Comparison of ENCODE assay signal across 9 mouse cellular contexts in the genomic region with DNA sequence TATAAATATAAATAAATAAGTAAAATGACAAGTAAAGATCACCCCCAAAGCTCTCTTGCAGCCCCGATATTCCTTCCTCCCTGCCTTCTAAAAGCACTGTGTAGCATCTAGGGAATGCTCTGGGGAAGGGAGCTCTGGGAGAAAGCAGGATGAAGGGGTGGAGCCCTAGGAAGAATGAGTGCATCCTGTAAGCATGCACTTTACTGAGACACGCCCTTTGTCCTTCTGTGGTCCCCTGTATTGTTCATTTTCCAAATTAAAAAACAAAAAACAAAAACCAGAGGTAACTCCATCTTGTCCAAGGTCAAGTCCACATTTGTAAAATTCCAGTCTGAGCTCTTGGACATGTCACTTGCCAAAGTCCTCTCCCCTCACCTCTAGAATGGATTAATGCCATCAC. TPM values are rescaled to one million over a fixed set of nuclear protein-coding genes. Genes with fewer than 3 reads are reported as not detected.
A peak's percentile ranks its signal among the peaks of the same experiment; 100 is the strongest.
DNase-seq lines count a peak whose midpoint lies in the region; ATAC-seq and TF ChIP-seq lines count a peak whose summit lies in the region.
"Had no signal": no experiment of that assay in that cellular context is flagged by ENCODE, and none has a peak within 500 bp of the region (broad histone marks: within the 10 kb centered on the region; RNA-seq: fewer than 3 reads in every experiment).

No protein-coding gene starts in this region.

- H3K79me2 ChIP-seq in CH12.LX (replicated peaks; ENCODE audit: control insufficient read depth, extremely low read depth, insufficient read depth, poor library complexity, severe bottlenecking) = peaks cover 23% of the 10 kb centered on the region

- no peak for TF ChIP-seq RAD21 in CH12.LX (IDR thresholded peaks at IDR 0.05; ENCODE audit: low read depth, low read length)

- TF ChIP-seq POLR2A in CH12.LX (IDR thresholded peaks at IDR 0.05; ENCODE audit: low read depth, low read length) = no peak

- in situ Hi-C loops in CH12.LX (cut with MboI; ENCODE audit: low pct_ligation_motif_present, low pct_unique_long_range_greater_than_20kb, low sequenced_read_pairs) = loop anchor here (5.0 kb wide), 1 partner anchor 148 kb away; a partner anchor contains a TSS

- intact Hi-C loops in heart, postnatal 25 days (cut with DNase I) = no loop called here

- TF ChIP-seq EP300 in CH12.LX (IDR thresholded peaks at IDR 0.05; ENCODE audit: low read length) = no peak

- TF ChIP-seq CTCF in CH12.LX (conservative IDR thresholded peaks at IDR 0.05 in 1 of 2, IDR thresholded peaks at IDR 0.05 in 1 of 2; ENCODE audit: low read depth in 2 of 2, low read length in 2 of 2) = no peak

- no peak for ATAC-seq in forebrain, embryonic 15.5 days (replicated peaks)
- ATAC-seq in liver, embryonic 16.5 days (ENCODE audit: low read depth) = no peak

- peak overlapping the region; percentile 90 for H3K4me2 ChIP-seq in CH12.LX (ENCODE audit: insufficient read depth, low read depth, poor library complexity, severe bottlenecking)
- peak overlapping the region; percentile 88 for H3K4me2 ChIP-seq in forebrain, embryonic 15.5 days (replicated peaks)
- H3K4me2 ChIP-seq in liver, embryonic 16.5 days (ENCODE audit: low read depth, low read length) = peak overlapping the region; percentile 90

- H3K27ac ChIP-seq in heart, embryonic 10.5 days = peak overlapping the region; percentile 98
- no peak overlapping the region for H3K27ac ChIP-seq in CH12.LX (ENCODE audit: insufficient read depth, low read depth)
- no peak overlapping the region for H3K27ac ChIP-seq in forebrain, embryonic 15.5 days (replicated peaks)
- H3K27ac ChIP-seq in liver, embryonic 16.5 days (ENCODE audit: low read length) = peak overlapping the region; percentile 99; the same call in 1 of the 2 replicates

- no peaks in the 10 kb centered on the region for H3K27me3 ChIP-seq in heart, embryonic 10.5 days (ENCODE audit: insufficient read depth, poor library complexity, severe bottlenecking)
- no peaks in the 10 kb centered on the region for H3K27me3 ChIP-seq in CH12.LX (replicated peaks)
- no peaks in the 10 kb centered on the region for H3K27me3 ChIP-seq in forebrain, embryonic 15.5 days
- no peaks in the 10 kb centered on the region for H3K27me3 ChIP-seq in liver, embryonic 16.5 days (ENCODE audit: control insufficient read depth, insufficient read depth, low read depth, low read length)

- H3K4me1 ChIP-seq in heart, embryonic 10.5 days = peaks cover 39% of the 10 kb centered on the region
- peaks cover 8 to 42% of the 10 kb centered on the region in 2 experiments; a peak in 3 of 4 replicates for H3K4me1 ChIP-seq in CH12.LX (ENCODE audit: control insufficient read depth in 1 of 2, insufficient read depth in 2 of 2)
- H3K4me1 ChIP-seq in forebrain, embryonic 15.5 days = peaks cover 28% of the 10 kb centered on the region
- peaks cover 33% of the 10 kb centered on the region for H3K4me1 ChIP-seq in liver, embryonic 16.5 days (ENCODE audit: control insufficient read depth, low read depth, low read length)

- 56% methylated on average over 2 of the region's 2 CpGs for WGBS in heart, embryonic 10.5 days
- 68% methylated on average over 2 of the region's 2 CpGs for WGBS in forebrain, embryonic 15.5 days
- 62% methylated on average over 2 of the region's 2 CpGs for WGBS in liver, embryonic 16.5 days (ENCODE audit: insufficient replicate concordance)

- no peaks in the 10 kb centered on the region for H3K9me3 ChIP-seq in heart, embryonic 10.5 days
- no peaks in the 10 kb centered on the region for H3K9me3 ChIP-seq in CH12.LX (replicated peaks; ENCODE audit: low read length)
- no peaks in the 10 kb centered on the region for H3K9me3 ChIP-seq in forebrain, embryonic 15.5 days
- no peaks in the 10 kb centered on the region for H3K9me3 ChIP-seq in liver, embryonic 16.5 days (replicated peaks; ENCODE audit: control insufficient read depth, low read length)

- H3K9ac ChIP-seq in CH12.LX (ENCODE audit: insufficient read depth, low read depth) = peak overlapping the region; percentile 91
- H3K9ac ChIP-seq in forebrain, embryonic 15.5 days (replicated peaks) = peak overlapping the region; percentile 80
- H3K9ac ChIP-seq in liver, embryonic 16.5 days (ENCODE audit: low read depth, low read length) = peak overlapping the region; percentile 83

- H3K36me3 ChIP-seq in heart, embryonic 10.5 days = peaks cover 44% of the 10 kb centered on the region
- peaks cover 41 to 48% of the 10 kb centered on the region in 2 experiments for H3K36me3 ChIP-seq in CH12.LX (replicated peaks in 1 of 2; ENCODE audit: control insufficient read depth in 1 of 2, insufficient read depth in 1 of 2, low read length in 1 of 2)
- H3K36me3 ChIP-seq in forebrain, embryonic 15.5 days = peaks cover 40% of the 10 kb centered on the region
- peaks cover 21% of the 10 kb centered on the region for H3K36me3 ChIP-seq in liver, embryonic 16.5 days (ENCODE audit: control insufficient read depth, insufficient read depth)

- peak overlapping the region; percentile 91 for H3K4me3 ChIP-seq in heart, embryonic 10.5 days
- H3K4me3 ChIP-seq in CH12.LX (replicated peaks in 1 of 3; ENCODE audit: low read depth in 2 of 3, low read length in 2 of 3, poor library complexity in 1 of 3) = peak overlapping the region; percentile 76 to 91 (median 90)
- peak overlapping the region; percentile 76 for H3K4me3 ChIP-seq in forebrain, embryonic 15.5 days
- peak overlapping the region; percentile 86 for H3K4me3 ChIP-seq in liver, embryonic 16.5 days (ENCODE audit: low read depth, low read length)

- DNase-seq in heart, embryonic 10.5 days (ENCODE audit: low spot score) = no peak
- DNase-seq in heart, postnatal 25 days (ENCODE audit: low spot score) = no peak
- DNase-seq in CH12.LX (ENCODE audit: extremely low read depth) = no peak
- no peak for DNase-seq in layer of hippocampus, adult 9-11 months
- no peak for DNase-seq in embryo, embryonic 9.5 days (ENCODE audit: extremely low spot score)
- DNase-seq in gastrocnemius, postnatal 25 days = no peak
- DNase-seq: cerebellum, adult 11 months had no signal

- dilution Hi-C loops in CH12.LX (cut with MboI; ENCODE audit: extremely low pct_ligation_motif_present, extremely low pct_unique_long_range_greater_than_20kb, low sequenced_read_pairs) = no loop called here

TF ChIP-seq in CH12.LX, 34 proteins besides CTCF, POLR2A, EP300 and RAD21:
- no peak for TF ChIP-seq JUND (conservative IDR thresholded peaks at IDR 0.05; ENCODE audit: low read depth, low read length)
- TF ChIP-seq MAX (IDR thresholded peaks at IDR 0.05; ENCODE audit: low read length) = no peak
- TF ChIP-seq PAX5 (IDR thresholded peaks at IDR 0.05; ENCODE audit: low read length) = no peak
- TF ChIP-seq SIN3A (IDR thresholded peaks at IDR 0.05; ENCODE audit: low read length) = 0 out of 2 replicates have a peak, but pooled peaks have one; percentile 36

RNA-seq across cellular contexts. Expression of a gene that starts 1.2 kb away (rescaled TPM):
- 198 and 212 TPM in 2 replicates for polyA plus RNA-seq in heart, embryonic 10.5 days (2016; fragmentation: Nextera tagmentation; extraction: Ambion mirVana)
- 10 to 100 TPM; 74.7 to 82.3 TPM for total RNA-seq in heart, postnatal 25 days (2021)
- 102 and 114 TPM in 2 replicates for total RNA-seq in CH12.LX (2012; rRNA removed)
- 115 and 119 TPM in 2 replicates for total RNA-seq in CH12.LX (2014; rRNA removed)
- 126 and 139 TPM in 2 replicates for polyA plus RNA-seq in CH12.LX (2012; ENCODE audit: insufficient read length, low read depth)
- polyA plus RNA-seq in forebrain, embryonic 15.5 days (2015; fragmentation: Nextera tagmentation; extraction: Ambion mirVana) = 232 and 233 TPM in 2 replicates
- polyA plus RNA-seq in liver, embryonic 16.5 days (2015; fragmentation: Nextera tagmentation; extraction: Ambion mirVana) = 50.0 and 50.9 TPM in 2 replicates
- 10 to 100 TPM; 48.4 to 48.5 TPM for total RNA-seq in gastrocnemius, postnatal 25 days (2021)

RNA-seq across cellular contexts. Expression of a gene that starts 12.5 kb away (rescaled TPM):
- 1,294 and 1,907 TPM in 2 replicates for polyA plus RNA-seq in heart, embryonic 10.5 days (2016; fragmentation: Nextera tagmentation; extraction: Ambion mirVana)
- total RNA-seq in heart, postnatal 25 days (2021) = 100 to 1,000 TPM; 407 to 462 TPM
- total RNA-seq in CH12.LX (2012; rRNA removed) (797 and 822 TPM in 2 replicates), CH12.LX (2014; rRNA removed) (275 and 326 TPM in 2 replicates)
- polyA plus RNA-seq in CH12.LX (2012; ENCODE audit: insufficient read length, low read depth) = 617 and 896 TPM in 2 replicates
- 656 and 676 TPM in 2 replicates for polyA plus RNA-seq in forebrain, embryonic 15.5 days (2015; fragmentation: Nextera tagmentation; extraction: Ambion mirVana)
- 563 and 565 TPM in 2 replicates for polyA plus RNA-seq in liver, embryonic 16.5 days (2015; fragmentation: Nextera tagmentation; extraction: Ambion mirVana)
- 100 to 1,000 TPM; 101 to 120 TPM for total RNA-seq in gastrocnemius, postnatal 25 days (2021)

RNA-seq across cellular contexts. Expression of a gene that starts 36.1 kb away (rescaled TPM):
- 67.6 and 72.8 TPM in 2 replicates for polyA plus RNA-seq in heart, embryonic 10.5 days (2016; fragmentation: Nextera tagmentation; extraction: Ambion mirVana)
- 10 to 100 TPM; 14.4 to 17.7 TPM for total RNA-seq in heart, postnatal 25 days (2021)
- total RNA-seq in CH12.LX (2012; rRNA removed) (40.6 and 45.5 TPM in 2 replicates), CH12.LX (2014; rRNA removed) (63.1 and 65.7 TPM in 2 replicates)
- 61.2 and 69.3 TPM in 2 replicates for polyA plus RNA-seq in CH12.LX (2012; ENCODE audit: insufficient read length, low read depth)
- polyA plus RNA-seq in forebrain, embryonic 15.5 days (2015; fragmentation: Nextera tagmentation; extraction: Ambion mirVana) = 69.2 and 69.5 TPM in 2 replicates
- polyA plus RNA-seq in liver, embryonic 16.5 days (2015; fragmentation: Nextera tagmentation; extraction: Ambion mirVana) = 22.1 TPM in 2 replicates
- total RNA-seq in gastrocnemius, postnatal 25 days (2021) = 10 to 100 TPM in 1 of 2 experiments, 1 to 10 TPM in 1; 8.3 to 13.0 TPM

Comparison
In these comparisons a context has a peak if more than half of its experiments do, and no peak if none do; other contexts are left out.
1. H3K27ac ChIP-seq: peak in heart, embryonic 10.5 days (single experiment) and liver, embryonic 16.5 days (single experiment); none in CH12.LX (single experiment) and forebrain, embryonic 15.5 days (single experiment).
2. Peak in every context shown above with its lines, with median percentiles within 50 percentile points of each other: H3K4me3 ChIP-seq, H3K4me2 ChIP-seq and H3K9ac ChIP-seq.